Mouse (Mus musculus) small intestine, adult 2 months (tissue): ENCODE measurements around the gene Cdk15. TPM values are rescaled to one million over a fixed set of nuclear protein-coding genes. Genes with fewer than 3 reads are reported as not detected.

Experiments used
- H3K27ac ChIP-seq: fragments of 200-500 bp; 2 replicates; pipeline ENCODE4 v1.5.1; 2012; ENCODE audit warnings: low read depth, low read length, control low read depth, inconsistent platforms; ENCODE audit not compliant: insufficient read depth
- H3K27me3 ChIP-seq: fragments of 200-500 bp; 2 replicates; pipeline ENCODE4 v1.6.1; 2012; ENCODE audit warnings: mild to moderate bottlenecking, moderate library complexity, low read length, inconsistent platforms; ENCODE audit not compliant: control insufficient read depth, insufficient read depth
- H3K36me3 ChIP-seq: fragments of 200-500 bp; 2 replicates; pipeline ENCODE4 v1.6.1; 2012; ENCODE audit warnings: mild to moderate bottlenecking, low read length, control low read depth, inconsistent platforms; ENCODE audit not compliant: control insufficient read depth, insufficient read depth
- H3K4me1 ChIP-seq: fragments of 200-500 bp; 2 replicates; pipeline ENCODE4 v1.6.1; 2012; ENCODE audit warnings: low read length, inconsistent platforms, mixed read lengths; ENCODE audit not compliant: control insufficient read depth, insufficient read depth, insufficient read length
- H3K4me3 ChIP-seq: fragments of 200-500 bp; 2 replicates; pipeline ENCODE4 v1.5.1; 2012; ENCODE audit warnings: low read depth, mild to moderate bottlenecking, control low read depth, inconsistent platforms, low read length, moderate library complexity
- CTCF ChIP-seq: fragments of 200-500 bp; IDR thresholded peaks from 2 replicates; pipeline ENCODE4 v1.5.1; 2012; ENCODE audit warnings: low read depth, mild to moderate bottlenecking, control low read depth, inconsistent platforms, low read length, moderate library complexity, mixed read lengths; ENCODE audit not compliant: insufficient replicate concordance, insufficient read length; ENCODE audit errors: extremely low read depth
- POLR2A ChIP-seq: fragments of 200-500 bp; IDR thresholded peaks from 2 replicates; pipeline ENCODE4 v1.6.1; 2012; ENCODE audit warnings: low read depth, mild to moderate bottlenecking, control low read depth, inconsistent platforms, low read length, moderate library complexity
- WGBS: fragments of 180-500 bp; shearing (Covaris S2); methylation state at CpG from one replicate; pipeline ENCODE4 v1.1.7; 2018; 5-methylcytosine and 5-hydroxymethylcytosine counted together
- polyA plus RNA-seq: library from polyadenylated mRNA; depleted of rRNA; stranded (reverse); fragments of >200 nt; gene quantifications from 2 replicates; pipeline ENCODE4 v1.2.3, GENCODE M21; 2012

Cdk15 gene
- polyA plus RNA-seq, 1 experiment = not detected

- Histone ChIP-seq H3K4me1 (no peaks in the 10 kb centered on the region), H3K27ac (no peak overlapping the region), H3K36me3 (no peaks in the 10 kb centered on the region), H3K27me3 (no peaks in the 10 kb centered on the region), H3K4me3 (no peak overlapping the region)
- no peak for TF ChIP-seq CTCF
- TF ChIP-seq POLR2A = no peak
- WGBS = 86% methylated on average over 7 of the region's 7 CpGs
Observed at GRCm38 (mm10) chr1:59369320-59369685, 112.6 kb downstream of the Cdk15 start.

- Histone ChIP-seq H3K36me3 (no peaks in the 10 kb centered on the region), H3K27ac (no peak overlapping the region), H3K27me3 (no peaks in the 10 kb centered on the region), H3K4me1 (no peaks in the 10 kb centered on the region), H3K4me3 (no peak overlapping the region)
- TF ChIP-seq CTCF (no peak), POLR2A (no peak)
Observed at GRCm38 (mm10) chr1:59370355-59370950, 113.7 kb downstream of the Cdk15 start.

GRCm38 (mm10) chr1:59376021-59376548 lies 119.4 kb downstream of the Cdk15 start:
- H3K4me1 ChIP-seq = no peaks in the 10 kb centered on the region
- H3K27ac ChIP-seq = no peak overlapping the region
- no peaks in the 10 kb centered on the region for H3K36me3 ChIP-seq
- no peak overlapping the region for H3K4me3 ChIP-seq
- H3K27me3 ChIP-seq = no peaks in the 10 kb centered on the region
- TF ChIP-seq POLR2A = no peak
- 75% methylated on average over 13 of the region's 13 CpGs for WGBS

- H3K27ac ChIP-seq = no peak overlapping the region
- TF ChIP-seq CTCF (no peak), POLR2A (no peak)
- no peaks in the 10 kb centered on the region for H3K27me3 ChIP-seq
- H3K4me1 ChIP-seq = no peaks in the 10 kb centered on the region
- 66% methylated on average over 3 of the region's 3 CpGs for WGBS
- H3K36me3 ChIP-seq = no peaks in the 10 kb centered on the region
- no peak overlapping the region for H3K4me3 ChIP-seq
Observed at GRCm38 (mm10) chr1:59376557-59376956, 119.9 kb downstream of the Cdk15 start.

- 85% methylated on average over 9 of the region's 9 CpGs for WGBS
Observed at GRCm38 (mm10) chr1:59377312-59377711, 120.6 kb downstream of the Cdk15 start.

GRCm38 (mm10) chr1:59380926-59381325 lies 124.2 kb downstream of the Cdk15 start:
- Histone ChIP-seq H3K4me3 (no peak overlapping the region), H3K27me3 (no peaks in the 10 kb centered on the region), H3K27ac (no peak overlapping the region), H3K36me3 (no peaks in the 10 kb centered on the region), H3K4me1 (no peaks in the 10 kb centered on the region; the same call in 1 of the 2 replicates)
- 71% methylated on average over 10 of the region's 10 CpGs for WGBS
- no peak for TF ChIP-seq POLR2A
- TF ChIP-seq CTCF = no peak

More at GRCm38 (mm10) chr1:59377312-59377711, 120.6 kb downstream of the Cdk15 start:
- Histone ChIP-seq H3K4me1 (no peaks in the 10 kb centered on the region), H3K36me3 (no peaks in the 10 kb centered on the region), H3K27me3 (no peaks in the 10 kb centered on the region), H3K4me3 (no peak overlapping the region), H3K27ac (no peak overlapping the region)
- no peak for TF ChIP-seq CTCF
- TF ChIP-seq POLR2A = no peak

GRCm38 (mm10) chr1:59381483-59381882 lies 124.8 kb downstream of the Cdk15 start:
- Histone ChIP-seq H3K4me1 (no peaks in the 10 kb centered on the region; the same call in 1 of the 2 replicates), H3K4me3 (no peak overlapping the region), H3K27ac (no peak overlapping the region), H3K27me3 (no peaks in the 10 kb centered on the region), H3K36me3 (no peaks in the 10 kb centered on the region)
- WGBS = 89% methylated on average over 7 of the region's 7 CpGs
- TF ChIP-seq POLR2A (no peak), CTCF (no peak)
